Mouse (Mus musculus): ENCODE results near the gene Mmp9. TPM values are rescaled to one million over a fixed set of nuclear protein-coding genes. Genes with fewer than 3 reads are reported as not detected.

Gene Mmp9
- 15.8 and 17.2 TPM in 2 replicates for polyA plus RNA-seq (2015; fragmentation: Nextera tagmentation; extraction: Ambion mirVana)

GRCm38 (mm10) chr2:164940140-164940830 lies at the start of gene Mmp9:
TSS of gene Mmp9 (plus strand) at chr2:164940780.
- peaks cover 35% of the 10 kb centered on the region for H3K27me3 ChIP-seq (ENCODE audit: insufficient read depth, low read length)
- DNase-seq = no peak
- no peak for ATAC-seq
- H3K4me2 ChIP-seq (ENCODE audit: low read depth, low read length) = 0 out of 2 replicates have a peak within 1 kb of the TSS, but pooled peaks have one; percentile 6
- H3K36me3 ChIP-seq (replicated peaks; ENCODE audit: insufficient read depth, low read length) = no peaks in the 10 kb centered on the region
- TF ChIP-seq EP300 (IDR thresholded peaks at IDR 0.05; ENCODE audit: low read depth) = no peak
- TF ChIP-seq CTCF (IDR thresholded peaks at IDR 0.05; ENCODE audit: low read depth) = no peak
- H3K4me3 ChIP-seq (ENCODE audit: low read depth, low read length) = no peak within 1 kb of the TSS
- no peak within 1 kb of the TSS for H3K9ac ChIP-seq (replicated peaks)
- WGBS (ENCODE audit: insufficient replicate concordance) = 21% methylated on average over 10 of the region's 10 CpGs
- H3K4me1 ChIP-seq (ENCODE audit: insufficient read depth) = peaks cover 15% of the 10 kb centered on the region
- H3K9me3 ChIP-seq (ENCODE audit: low read length) = no peaks in the 10 kb centered on the region
- H3K27ac ChIP-seq (ENCODE audit: low read depth) = no peak within 1 kb of the TSS

- Histone ChIP-seq H3K4me1 (ENCODE audit: insufficient read depth) (no peaks in the 10 kb centered on the region), H3K4me3 (ENCODE audit: low read depth, low read length) (no peak overlapping the region), H3K4me2 (ENCODE audit: low read depth, low read length) (no peak overlapping the region), H3K9me3 (ENCODE audit: low read length) (no peaks in the 10 kb centered on the region), H3K27ac (ENCODE audit: low read depth) (no peak overlapping the region), H3K9ac (replicated peaks) (no peak overlapping the region; the same call in 1 of the 2 replicates), H3K27me3 (ENCODE audit: insufficient read depth, low read length) (no peaks in the 10 kb centered on the region), H3K36me3 (replicated peaks; ENCODE audit: insufficient read depth, low read length) (peaks cover 99% of the 10 kb centered on the region)
- no peak for ATAC-seq
- no peak for DNase-seq
- no peak for TF ChIP-seq CTCF (IDR thresholded peaks at IDR 0.05; ENCODE audit: low read depth)
- 87% methylated on average over 13 of the region's 13 CpGs for WGBS (ENCODE audit: insufficient replicate concordance)
Measured at GRCm38 (mm10) chr2:164891056-164891834, 49.3 kb upstream of the Mmp9 start.

DNA sequence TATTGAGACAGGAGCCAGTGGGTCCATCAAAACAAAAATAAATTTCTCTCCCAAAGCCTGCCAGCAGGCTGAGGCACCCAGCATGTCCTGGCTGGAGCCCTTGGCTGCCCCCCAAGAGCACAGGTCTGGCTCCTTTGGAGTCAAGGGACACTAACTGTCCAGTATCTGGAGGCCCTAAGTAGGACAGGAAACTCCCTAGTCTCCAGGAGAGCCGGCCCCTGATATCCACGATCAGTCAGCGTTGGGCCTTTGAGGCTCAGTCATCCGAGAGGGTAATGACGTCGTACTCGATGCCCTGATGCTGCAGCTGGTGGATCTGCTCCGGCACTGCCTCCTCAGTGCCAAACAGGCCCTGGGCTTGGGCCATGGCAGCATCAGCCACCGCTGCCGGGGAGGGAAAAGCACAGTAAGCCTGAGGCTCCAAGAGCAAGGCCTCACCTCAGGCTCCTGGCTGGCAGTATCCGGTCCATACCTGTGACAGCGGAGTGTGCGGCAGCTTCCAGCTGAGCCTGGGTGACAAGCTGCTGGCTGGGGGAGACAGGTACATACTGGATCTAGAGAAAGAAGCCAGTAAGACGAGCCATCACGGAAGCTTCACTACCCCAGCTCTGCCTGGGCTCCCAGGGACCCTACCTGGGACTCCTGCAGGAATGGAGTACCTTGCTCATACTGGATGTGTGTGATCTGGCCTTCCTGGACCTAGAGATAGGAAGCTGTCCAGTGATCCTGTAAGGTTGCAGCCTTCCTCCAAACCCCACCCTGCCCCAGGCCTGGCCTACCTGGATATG lies 48.5 kb upstream of the Mmp9 start:
- no peak for ATAC-seq
- peaks cover 97% of the 10 kb centered on the region for H3K36me3 ChIP-seq (replicated peaks; ENCODE audit: insufficient read depth, low read length)
- H3K4me3 ChIP-seq (ENCODE audit: low read depth, low read length) = no peak overlapping the region

DNA sequence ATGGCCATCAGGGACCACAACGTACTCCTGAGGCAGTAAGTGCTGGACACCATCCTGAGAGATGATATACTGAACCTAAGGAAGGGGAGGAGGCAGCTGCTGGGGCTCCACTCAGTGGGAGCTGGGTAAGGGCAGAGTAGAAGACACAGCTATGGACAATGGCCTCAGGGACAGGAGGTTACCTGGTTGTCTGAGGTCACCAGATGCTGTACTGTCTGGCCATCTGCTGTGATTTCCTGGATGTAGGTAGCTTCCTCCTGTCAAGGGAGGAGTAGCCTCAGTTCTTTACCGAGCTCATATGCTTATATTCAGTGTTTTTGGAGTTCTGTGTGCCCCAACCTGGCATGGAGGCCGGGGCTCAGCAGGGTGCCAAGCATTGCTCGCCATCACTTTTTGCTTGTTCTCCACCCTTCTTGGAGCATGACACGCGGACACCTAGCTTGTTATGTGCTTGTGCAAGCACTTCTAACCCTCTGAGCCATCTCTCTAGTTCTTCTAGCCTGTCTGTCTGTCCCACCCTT lies 47.8 kb upstream of the Mmp9 start:
- 89% methylated on average over 6 of the region's 6 CpGs for WGBS (ENCODE audit: insufficient replicate concordance)
- Histone ChIP-seq H3K27ac (ENCODE audit: low read depth) (no peak overlapping the region), H3K4me2 (ENCODE audit: low read depth, low read length) (no peak overlapping the region), H3K36me3 (replicated peaks; ENCODE audit: insufficient read depth, low read length) (peaks cover 95% of the 10 kb centered on the region), H3K27me3 (ENCODE audit: insufficient read depth, low read length) (no peaks in the 10 kb centered on the region), H3K4me3 (ENCODE audit: low read depth, low read length) (no peak overlapping the region), H3K9ac (replicated peaks) (no peak overlapping the region), H3K4me1 (ENCODE audit: insufficient read depth) (no peaks in the 10 kb centered on the region), H3K9me3 (ENCODE audit: low read length) (no peaks in the 10 kb centered on the region)
- no peak for DNase-seq
- no peak for ATAC-seq
- no peak for TF ChIP-seq CTCF (IDR thresholded peaks at IDR 0.05; ENCODE audit: low read depth)
- no peak for TF ChIP-seq EP300 (IDR thresholded peaks at IDR 0.05; ENCODE audit: low read depth)

More for the DNA sequence above, 48.5 kb upstream of the Mmp9 start:
- Histone ChIP-seq H3K9ac (replicated peaks) (no peak overlapping the region; the same call in 1 of the 2 replicates), H3K4me2 (ENCODE audit: low read depth, low read length) (no peak overlapping the region), H3K4me1 (ENCODE audit: insufficient read depth) (no peaks in the 10 kb centered on the region), H3K27ac (ENCODE audit: low read depth) (no peak overlapping the region), H3K9me3 (ENCODE audit: low read length) (no peaks in the 10 kb centered on the region), H3K27me3 (ENCODE audit: insufficient read depth, low read length) (no peaks in the 10 kb centered on the region)
- DNase-seq = no peak
- WGBS (ENCODE audit: insufficient replicate concordance) = 90% methylated on average over 15 of the region's 15 CpGs
- TF ChIP-seq EP300 (IDR thresholded peaks at IDR 0.05; ENCODE audit: low read depth) = no peak
- TF ChIP-seq CTCF (IDR thresholded peaks at IDR 0.05; ENCODE audit: low read depth) = no peak

DNA sequence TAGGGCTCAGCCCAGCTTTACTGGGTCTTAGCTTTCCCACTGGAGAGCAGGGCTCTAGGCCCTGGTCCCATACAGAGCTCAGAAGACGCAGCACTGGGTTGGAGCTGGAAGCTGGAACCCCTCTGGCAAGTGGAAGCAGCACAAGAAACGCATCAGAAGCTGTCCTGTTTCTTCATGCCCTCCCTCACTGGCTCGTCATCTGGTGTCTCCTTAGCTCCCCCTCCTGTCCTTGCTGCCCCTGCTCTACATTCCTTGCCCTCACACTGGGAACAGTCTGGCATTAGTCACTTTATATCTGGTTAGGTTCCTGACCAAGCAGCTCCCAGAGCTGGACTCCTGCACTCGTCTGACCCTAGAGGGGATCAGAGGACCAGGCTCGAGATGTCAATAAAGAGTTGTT lies 46.5 kb upstream of the Mmp9 start:
- no peaks in the 10 kb centered on the region for H3K4me1 ChIP-seq (ENCODE audit: insufficient read depth)
- H3K9ac ChIP-seq (replicated peaks) = no peak overlapping the region
- WGBS (ENCODE audit: insufficient replicate concordance) = 71% methylated on average over 5 of the region's 5 CpGs
- H3K27ac ChIP-seq (ENCODE audit: low read depth) = no peak overlapping the region
- no peak overlapping the region for H3K4me3 ChIP-seq (ENCODE audit: low read depth, low read length)
- no peak for ATAC-seq
- TF ChIP-seq CTCF (IDR thresholded peaks at IDR 0.05; ENCODE audit: low read depth) (peak; percentile 25), EP300 (IDR thresholded peaks at IDR 0.05; ENCODE audit: low read depth) (no peak)
- peaks cover 95% of the 10 kb centered on the region for H3K36me3 ChIP-seq (replicated peaks; ENCODE audit: insufficient read depth, low read length)
- no peaks in the 10 kb centered on the region for H3K27me3 ChIP-seq (ENCODE audit: insufficient read depth, low read length)
- H3K4me2 ChIP-seq (ENCODE audit: low read depth, low read length) = no peak overlapping the region
- H3K9me3 ChIP-seq (ENCODE audit: low read length) = no peaks in the 10 kb centered on the region
- DNase-seq = no peak
